Mouse (Mus musculus) limb, embryonic 12.5 days (tissue): ENCODE results near the gene Cep83. TPM values are rescaled to one million over a fixed set of nuclear protein-coding genes. Genes with fewer than 3 reads are reported as not detected.
"Not testable (repeated sequence)": the region's sequence is repeated elsewhere in the genome, so short reads cannot be mapped to it uniquely, and the experiment has no call there.

Source experiments
- ATAC-seq: fragments of 200-750 bp; cut with Nextera tagmentation; 2 replicates; pipeline ENCODE4 v1.8.0; 2017; ENCODE audit warnings: low read depth, moderate TSS enrichment; ENCODE audit not compliant: insufficient number of reproducible peaks, insufficient read depth, low FRiP score, low TSS enrichment
- H3K27ac ChIP-seq: fragments of 300-500 bp; sonication (generic); 2 replicates; pipeline ENCODE4 v1.5.1; 2016; ENCODE audit warnings: mild to moderate bottlenecking, moderate library complexity
- H3K27me3 ChIP-seq: fragments of 300-500 bp; sonication (generic); 2 replicates; pipeline ENCODE4 v1.6.1; 2016; ENCODE audit warnings: mild to moderate bottlenecking, moderate library complexity
- H3K36me3 ChIP-seq: fragments of 300-500 bp; sonication (generic); 2 replicates; pipeline ENCODE4 v1.6.1; 2016; ENCODE audit warnings: mild to moderate bottlenecking, moderate library complexity
- H3K4me1 ChIP-seq: fragments of 300-500 bp; sonication (generic); replicated peaks from 2 replicates; pipeline ENCODE4 v1.6.1; 2016
- H3K4me2 ChIP-seq: fragments of 300-500 bp; sonication (generic); 2 replicates; pipeline ENCODE4 v1.6.1; 2016; ENCODE audit warnings: mild to moderate bottlenecking, moderate library complexity
- H3K4me3 ChIP-seq: fragments of 300-500 bp; sonication (generic); replicated peaks from 2 replicates; pipeline ENCODE4 v1.5.1; 2016; ENCODE audit warnings: mild to moderate bottlenecking
- H3K9ac ChIP-seq: fragments of 300-500 bp; sonication (generic); replicated peaks from 2 replicates; pipeline ENCODE4 v1.6.1; 2016; ENCODE audit warnings: mild to moderate bottlenecking, moderate library complexity
- H3K9me3 ChIP-seq: fragments of 300-500 bp; sonication (generic); 2 replicates; pipeline ENCODE4 v1.6.1; 2016; ENCODE audit warnings: mild to moderate bottlenecking, moderate library complexity
- WGBS: fragments of 180-500 bp; shearing (Covaris S2); methylation state at CpG from one replicate; pipeline ENCODE4 v1.1.7; 2016; 5-methylcytosine and 5-hydroxymethylcytosine counted together
- polyA plus RNA-seq: library from polyadenylated mRNA; unstranded; fragments of >200 nt; fragmentation: Nextera tagmentation; extraction: Ambion mirVana; gene quantifications from 2 replicates; pipeline ENCODE4 v1.2.1, GENCODE M21; 2016

Cep83 gene
- polyA plus RNA-seq, 1 experiment from 2014 or later = 23.8 TPM

- Histone ChIP-seq H3K9ac (no peak overlapping the region), H3K4me1 (no peaks in the 10 kb centered on the region; the same call in 1 of the 2 replicates), H3K36me3 (no peaks in the 10 kb centered on the region), H3K4me2 (no peak overlapping the region), H3K27ac (no peak overlapping the region), H3K9me3 (peaks cover 6% of the 10 kb centered on the region; the same call in 1 of the 2 replicates), H3K27me3 (no peaks in the 10 kb centered on the region), H3K4me3 (no peak overlapping the region)
- ATAC-seq = no peak
- 93% methylated on average over 2 of the region's 2 CpGs for WGBS
Measured at GRCm38 (mm10) chr10:94706695-94707094, 18.2 kb downstream of the Cep83 start.

GRCm38 (mm10) chr10:94709622-94710319, 21.3 kb downstream of the Cep83 start:
- 91% methylated on average over 3 of the region's 3 CpGs for WGBS
- no peaks in the 10 kb centered on the region for H3K36me3 ChIP-seq

GRCm38 (mm10) chr10:94710320-94710695, 21.9 kb downstream of the Cep83 start:
- H3K4me3 ChIP-seq = no peak overlapping the region
- no peak overlapping the region for H3K4me2 ChIP-seq
- no peak overlapping the region for H3K27ac ChIP-seq
- no peaks in the 10 kb centered on the region for H3K27me3 ChIP-seq
- WGBS = 94% methylated on average over 2 of the region's 2 CpGs
- no peak overlapping the region for H3K9ac ChIP-seq
- H3K36me3 ChIP-seq = no peaks in the 10 kb centered on the region
- no peaks in the 10 kb centered on the region; the same call in 1 of the 2 replicates for H3K4me1 ChIP-seq
- no peak for ATAC-seq
- peaks cover 6% of the 10 kb centered on the region; the same call in 1 of the 2 replicates for H3K9me3 ChIP-seq

More at GRCm38 (mm10) chr10:94709622-94710319, 21.3 kb downstream of the Cep83 start:
- peaks cover 6% of the 10 kb centered on the region; the same call in 1 of the 2 replicates for H3K9me3 ChIP-seq
- no peaks in the 10 kb centered on the region for H3K27me3 ChIP-seq
- H3K4me3 ChIP-seq = no peak overlapping the region
- no peak for ATAC-seq
- no peak overlapping the region for H3K4me2 ChIP-seq
- no peaks in the 10 kb centered on the region; the same call in 1 of the 2 replicates for H3K4me1 ChIP-seq
- no peak overlapping the region for H3K27ac ChIP-seq
- no peak overlapping the region for H3K9ac ChIP-seq

- Histone ChIP-seq H3K9ac (no peak overlapping the region), H3K36me3 (peaks cover 7% of the 10 kb centered on the region), H3K4me3 (no peak overlapping the region), H3K4me1 (no peaks in the 10 kb centered on the region), H3K9me3 (no peaks in the 10 kb centered on the region), H3K27me3 (no peaks in the 10 kb centered on the region), H3K4me2 (no peak overlapping the region), H3K27ac (no peak overlapping the region)
- WGBS = 88% methylated on average over 6 of the region's 6 CpGs
- no peak for ATAC-seq
Measured at GRCm38 (mm10) chr10:94720300-94720699, 31.8 kb downstream of the Cep83 start.

GRCm38 (mm10) chr10:94728053-94728452, 39.6 kb downstream of the Cep83 start:
- WGBS = 92% methylated on average over 2 of the region's 2 CpGs
- not testable (repeated sequence) for ATAC-seq, H3K27me3 ChIP-seq, H3K27ac ChIP-seq, H3K4me1 ChIP-seq, H3K4me3 ChIP-seq, H3K9me3 ChIP-seq, H3K4me2 ChIP-seq, H3K9ac ChIP-seq
- H3K36me3 ChIP-seq = peaks cover 11% of the 10 kb centered on the region; the same call in 1 of the 2 replicates

GRCm38 (mm10) chr10:94730445-94730844, 42.0 kb downstream of the Cep83 start:
- no peaks in the 10 kb centered on the region for H3K27me3 ChIP-seq
- no peak overlapping the region for H3K4me3 ChIP-seq
- H3K9me3 ChIP-seq = no peaks in the 10 kb centered on the region
- ATAC-seq = no peak
- 95% methylated on average over 3 of the region's 3 CpGs for WGBS
- H3K36me3 ChIP-seq = peaks cover 11% of the 10 kb centered on the region; the same call in 1 of the 2 replicates
- H3K9ac ChIP-seq = no peak overlapping the region
- H3K27ac ChIP-seq = no peak overlapping the region
- no peaks in the 10 kb centered on the region for H3K4me1 ChIP-seq
- H3K4me2 ChIP-seq = no peak overlapping the region

- Histone ChIP-seq H3K27ac (no peak overlapping the region), H3K9me3 (no peaks in the 10 kb centered on the region), H3K36me3 (peaks cover 2% of the 10 kb centered on the region; the same call in 1 of the 2 replicates), H3K27me3 (no peaks in the 10 kb centered on the region), H3K9ac (no peak overlapping the region), H3K4me3 (no peak overlapping the region), H3K4me1 (peaks cover 5% of the 10 kb centered on the region; the same call in 1 of the 2 replicates), H3K4me2 (no peak overlapping the region)
- 90% methylated on average over 3 of the region's 3 CpGs for WGBS
- no peak for ATAC-seq
Measured at GRCm38 (mm10) chr10:94734829-94735228, 46.4 kb downstream of the Cep83 start.

GRCm38 (mm10) chr10:94740221-94740620, 51.8 kb downstream of the Cep83 start:
- H3K36me3 ChIP-seq = peaks cover 3% of the 10 kb centered on the region; the same call in 1 of the 2 replicates
- H3K9me3 ChIP-seq = no peaks in the 10 kb centered on the region
- H3K4me3 ChIP-seq = no peak overlapping the region
- H3K4me1 ChIP-seq = peaks cover 5% of the 10 kb centered on the region; the same call in 1 of the 2 replicates
- H3K27me3 ChIP-seq = no peaks in the 10 kb centered on the region
- ATAC-seq = no peak
- no peak overlapping the region for H3K27ac ChIP-seq
- H3K4me2 ChIP-seq = no peak overlapping the region
- 76% methylated on average over 2 of the region's 2 CpGs for WGBS
- no peak overlapping the region for H3K9ac ChIP-seq

- no peak overlapping the region for H3K4me3 ChIP-seq
- H3K4me1 ChIP-seq = peaks cover 5% of the 10 kb centered on the region; the same call in 1 of the 2 replicates
- H3K36me3 ChIP-seq = peaks cover 3% of the 10 kb centered on the region; the same call in 1 of the 2 replicates
- ATAC-seq = no peak
- no peaks in the 10 kb centered on the region for H3K27me3 ChIP-seq
- H3K4me2 ChIP-seq = no peak overlapping the region
- H3K9ac ChIP-seq = no peak overlapping the region
- 98% methylated on average over 3 of the region's 3 CpGs for WGBS
- no peaks in the 10 kb centered on the region for H3K9me3 ChIP-seq
- H3K27ac ChIP-seq = no peak overlapping the region
Measured at GRCm38 (mm10) chr10:94741459-94741858, 53.0 kb downstream of the Cep83 start.

- no peak for ATAC-seq
- Histone ChIP-seq H3K4me2 (no peak overlapping the region), H3K9ac (no peak overlapping the region), H3K4me1 (no peaks in the 10 kb centered on the region), H3K4me3 (no peak overlapping the region), H3K27me3 (no peaks in the 10 kb centered on the region), H3K9me3 (no peaks in the 10 kb centered on the region), H3K36me3 (peaks cover 15% of the 10 kb centered on the region; the same call in 1 of the 2 replicates), H3K27ac (no peak overlapping the region)
- 79% methylated on average over 2 of the region's 2 CpGs for WGBS
Measured at GRCm38 (mm10) chr10:94747011-94747410, 58.6 kb downstream of the Cep83 start.

- Histone ChIP-seq H3K9ac (no peak overlapping the region), H3K27ac (no peak overlapping the region), H3K27me3 (no peaks in the 10 kb centered on the region), H3K4me2 (no peak overlapping the region), H3K9me3 (no peaks in the 10 kb centered on the region), H3K36me3 (peaks cover 4% of the 10 kb centered on the region; the same call in 1 of the 2 replicates), H3K4me1 (no peaks in the 10 kb centered on the region), H3K4me3 (no peak overlapping the region)
- no peak for ATAC-seq
- 83% methylated on average over 3 of the region's 3 CpGs for WGBS
Measured at GRCm38 (mm10) chr10:94771496-94771895, 83.0 kb downstream of the Cep83 start.
